Mouse (Mus musculus) thymus, adult 18-20 months (tissue): Measurements from ENCODE around the gene Zfp287.

Source experiments
- DNase-seq, 2 experiments: peaks; one replicate each; pipeline ENCODE4 v3.0.0; 2022; ENCODE audit warnings: mixed read lengths in 2 of 2

The Zfp287 gene

GRCm38 (mm10) chr11:62699749-62700148 lies 32.0 kb downstream of the Zfp287 start:
- no peak for DNase-seq

DNA sequence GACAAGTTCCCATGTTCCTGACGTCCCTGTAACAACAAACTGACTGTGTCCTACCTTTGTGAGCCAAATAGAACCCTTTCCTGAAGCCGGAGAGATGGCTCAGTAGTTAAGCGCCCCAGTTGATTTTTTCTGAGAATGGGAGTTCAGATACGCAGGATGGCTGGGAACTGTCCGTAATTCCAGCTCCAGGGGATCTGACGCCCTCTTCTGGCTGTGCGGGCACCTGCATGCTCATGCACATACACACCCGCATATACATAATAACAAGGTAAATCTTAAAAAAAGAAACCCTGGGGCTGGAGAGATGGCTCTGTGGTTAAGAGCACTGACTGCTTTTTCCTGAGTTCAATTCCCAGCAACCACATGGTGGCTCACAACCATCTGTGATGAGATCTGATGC lies 36.6 kb downstream of the Zfp287 start:
- no peak for DNase-seq

GRCm38 (mm10) chr11:62693299-62694184 lies 38.2 kb downstream of the Zfp287 start:
- no peak for DNase-seq

DNA sequence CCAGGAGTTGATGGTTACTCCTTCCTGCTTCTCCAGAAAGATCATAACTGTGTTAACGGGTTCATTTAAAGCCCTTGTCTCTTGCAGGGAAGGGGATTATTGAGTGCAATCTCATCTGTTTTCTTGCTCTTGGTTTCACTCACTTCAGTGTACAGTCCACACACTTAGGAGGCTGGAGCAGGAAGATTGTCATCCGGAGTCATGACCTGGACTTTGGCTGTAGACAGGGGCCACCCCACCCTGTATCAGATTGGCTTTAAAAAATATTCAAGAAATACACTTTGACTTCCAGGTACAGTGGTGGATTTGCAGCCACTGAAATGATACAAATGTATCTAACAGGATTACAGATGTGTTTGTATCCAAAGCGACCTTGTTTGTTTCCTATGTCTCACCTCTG lies 40.1 kb downstream of the Zfp287 start:
- no peak for DNase-seq

DNA sequence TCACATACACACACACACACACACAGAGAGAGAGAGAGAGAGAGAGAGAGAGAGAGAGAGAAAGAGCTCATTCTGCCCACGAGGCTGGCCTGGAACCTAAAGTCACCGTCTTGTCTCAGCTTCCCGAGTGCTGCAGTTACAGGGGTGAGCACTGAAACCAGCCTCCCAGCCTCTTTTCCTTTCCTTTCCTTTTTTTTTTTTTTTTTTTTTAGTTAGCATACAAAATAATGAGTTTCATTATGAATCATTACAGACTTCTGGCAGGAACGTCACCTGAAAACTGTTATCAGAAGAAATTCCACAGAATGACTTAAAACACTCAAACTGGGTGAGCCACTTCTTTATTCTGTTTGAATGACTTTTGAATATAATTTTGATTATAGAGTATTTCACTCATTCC lies 51.8 kb downstream of the Zfp287 start:
- DNase-seq: no peak

GRCm38 (mm10) chr11:62678778-62679354 lies 52.8 kb downstream of the Zfp287 start:
- DNase-seq: no peak

- no peak for DNase-seq
These were observed 55.5 kb downstream of the Zfp287 start for GRCm38 (mm10) chr11:62676290-62676596.

DNA sequence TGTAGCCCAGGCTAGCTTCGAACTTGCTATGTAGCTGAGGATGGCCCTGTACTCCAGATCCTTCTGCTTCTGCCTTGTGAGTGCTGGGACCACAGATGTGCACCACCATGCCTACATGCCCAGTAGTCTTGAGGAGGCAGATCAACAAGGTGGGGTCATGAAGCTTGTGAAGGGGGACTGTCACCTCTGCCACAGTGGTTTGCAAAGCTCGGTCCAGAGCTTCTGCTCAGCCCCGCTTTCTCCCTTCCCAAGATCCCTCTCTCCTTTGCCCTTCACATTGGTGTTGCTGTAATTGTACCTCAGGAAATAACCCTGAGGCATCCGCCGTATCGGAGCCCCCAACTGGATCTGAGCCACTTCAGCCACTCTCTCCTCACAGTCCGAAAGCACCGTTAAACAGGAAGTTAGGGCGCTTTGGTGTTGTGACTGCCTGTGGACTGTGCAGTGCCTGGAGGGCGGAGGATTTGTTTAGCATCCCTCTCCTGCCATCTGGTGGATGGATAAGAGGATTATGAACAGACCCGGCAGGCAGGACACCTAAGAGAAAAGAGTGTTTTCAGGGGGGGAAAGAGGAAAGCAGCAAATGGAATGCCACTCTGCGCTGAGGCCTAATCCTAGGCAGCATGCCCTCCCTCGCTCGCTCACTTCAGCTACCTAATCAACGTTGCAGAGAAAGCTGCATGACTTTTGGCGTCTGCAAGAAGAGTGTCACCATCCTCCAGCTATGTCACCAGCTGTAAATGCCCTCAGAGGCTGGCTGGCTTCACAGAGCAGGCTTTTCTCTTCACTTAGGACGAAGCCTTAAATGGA lies 56.0 kb downstream of the Zfp287 start:
- DNase-seq: peak; percentile 16 to 26

- DNase-seq: no peak
These were observed 61.7 kb downstream of the Zfp287 start for GRCm38 (mm10) chr11:62670006-62670405.

- DNase-seq: no peak
These were observed 62.2 kb downstream of the Zfp287 start for GRCm38 (mm10) chr11:62669471-62669870.

- DNase-seq: no peak
These were observed 62.7 kb downstream of the Zfp287 start for GRCm38 (mm10) chr11:62668986-62669385.

- no peak for DNase-seq
These were observed 67.5 kb downstream of the Zfp287 start for GRCm38 (mm10) chr11:62664250-62664649.

DNA sequence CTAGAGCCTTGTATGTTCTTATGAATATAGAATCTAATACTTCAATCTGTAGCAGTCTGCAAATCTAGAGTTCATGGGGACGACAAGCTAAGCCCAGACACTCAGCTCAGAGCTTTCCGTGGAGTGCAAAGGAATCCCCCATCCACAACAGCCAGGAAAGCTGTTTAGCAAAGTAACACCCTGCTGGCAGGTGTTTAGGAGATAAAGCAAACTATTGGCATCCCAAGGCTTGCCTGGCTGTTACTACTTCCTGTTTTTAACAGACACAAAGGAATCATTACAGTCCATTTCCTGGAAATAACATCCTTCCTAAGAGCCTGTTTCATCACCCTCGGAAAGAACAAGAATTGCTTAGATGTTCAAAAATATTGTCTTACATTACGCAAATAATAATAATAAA lies 70.8 kb downstream of the Zfp287 start:
- no peak for DNase-seq

DNA sequence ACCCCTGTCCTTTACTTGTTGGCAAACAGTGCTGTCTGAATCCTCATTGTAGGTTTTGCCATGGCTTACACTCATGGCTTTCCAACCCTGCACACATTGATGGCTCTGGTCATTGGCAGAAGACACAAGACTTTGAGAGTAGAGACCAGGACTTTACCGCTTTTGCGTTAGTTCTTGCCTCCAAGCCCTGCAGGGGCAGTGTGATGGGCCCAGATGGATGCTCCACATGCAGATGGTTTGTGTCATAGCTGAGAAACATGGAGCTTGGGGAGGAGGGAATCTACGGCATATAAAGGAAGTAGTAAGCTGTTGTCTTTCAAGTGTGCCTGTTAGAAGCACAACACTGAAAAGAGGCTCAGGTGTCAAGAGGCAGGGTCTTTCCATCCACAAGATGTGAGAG lies 79.6 kb downstream of the Zfp287 start:
- no peak for DNase-seq

GRCm38 (mm10) chr11:62651563-62651962 lies 80.1 kb downstream of the Zfp287 start:
- no peak for DNase-seq
